Mouse (Mus musculus): ENCODE data around the gene Polr1e. TPM values are rescaled to one million over a fixed set of nuclear protein-coding genes. Genes with fewer than 3 reads are reported as not detected.
"Not testable (repeated sequence)": the region's sequence is repeated elsewhere in the genome, so short reads cannot be mapped to it uniquely, and the experiment has no call there.

Polr1e gene
- total RNA-seq, 2 experiments from 2014 or later, result 9.5 to 11.5 TPM

DNA sequence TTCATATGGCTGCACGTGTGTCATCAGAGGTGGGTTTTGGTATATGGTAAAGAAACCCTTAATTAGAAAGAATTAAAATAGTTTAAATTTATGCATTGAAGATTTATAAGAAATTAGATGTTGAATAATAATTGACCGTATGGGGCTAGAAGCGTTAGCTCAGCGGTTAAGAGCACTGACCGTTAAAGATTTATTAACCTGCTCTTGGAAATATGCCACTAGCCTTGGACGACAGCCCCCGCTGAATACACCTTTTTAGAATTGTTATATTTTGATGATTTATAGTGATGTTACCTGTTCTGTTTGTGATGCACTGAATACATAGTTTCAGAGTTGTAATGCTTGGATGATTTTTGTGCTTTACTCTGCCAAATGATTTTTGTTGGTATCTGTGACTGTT lies 21.2 kb downstream of the Polr1e start:
- DNase-seq (ENCODE audit: low spot score in 2 of 2); intact Hi-C loops (cut with DNase I): not testable (repeated sequence)

DNA sequence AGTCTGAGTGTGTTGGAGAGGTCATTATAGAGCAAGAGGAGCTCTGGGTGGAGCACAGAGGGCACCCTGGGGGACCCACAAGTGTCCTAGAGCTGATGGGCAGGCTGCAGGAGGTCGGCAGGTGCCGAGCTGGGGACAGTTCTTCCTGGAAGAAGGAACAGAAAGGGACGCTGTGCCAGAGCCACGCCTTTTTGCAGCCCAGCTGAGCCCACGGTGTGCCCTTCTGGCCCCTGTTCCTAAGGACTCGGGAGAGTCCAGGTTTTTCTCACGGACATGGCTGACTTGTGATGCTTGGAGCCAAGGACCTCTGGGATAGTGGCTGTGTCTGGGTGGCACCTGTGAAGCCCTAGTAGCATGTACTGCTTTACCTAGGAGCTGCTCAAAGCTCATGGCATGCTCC lies 22.4 kb downstream of the Polr1e start:
- intact Hi-C loops (cut with DNase I), result no loop called here
- DNase-seq (ENCODE audit: low spot score in 2 of 2), result no peak

DNA sequence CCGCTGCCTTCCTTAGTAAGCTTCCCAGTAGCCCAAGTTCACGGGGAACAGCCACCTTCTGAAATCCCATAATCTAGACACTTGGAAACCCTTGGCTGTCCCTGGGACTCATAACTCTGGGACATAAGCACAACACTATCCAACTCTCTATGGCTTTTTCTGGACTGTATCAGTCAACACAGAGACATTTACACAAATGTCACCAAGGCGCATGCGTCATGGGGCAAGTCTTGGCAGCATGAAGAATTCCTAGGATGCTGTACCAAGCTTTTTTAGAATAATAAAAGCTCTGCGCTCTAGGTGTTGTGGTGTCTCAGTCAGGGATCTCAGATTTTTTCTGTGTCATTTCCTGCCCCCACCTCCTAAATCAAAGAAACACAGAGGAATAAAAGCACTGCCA lies 28.3 kb downstream of the Polr1e start:
- DNase-seq (ENCODE audit: low spot score in 2 of 2), result no peak
- intact Hi-C loops (cut with DNase I), result no loop called here

DNA sequence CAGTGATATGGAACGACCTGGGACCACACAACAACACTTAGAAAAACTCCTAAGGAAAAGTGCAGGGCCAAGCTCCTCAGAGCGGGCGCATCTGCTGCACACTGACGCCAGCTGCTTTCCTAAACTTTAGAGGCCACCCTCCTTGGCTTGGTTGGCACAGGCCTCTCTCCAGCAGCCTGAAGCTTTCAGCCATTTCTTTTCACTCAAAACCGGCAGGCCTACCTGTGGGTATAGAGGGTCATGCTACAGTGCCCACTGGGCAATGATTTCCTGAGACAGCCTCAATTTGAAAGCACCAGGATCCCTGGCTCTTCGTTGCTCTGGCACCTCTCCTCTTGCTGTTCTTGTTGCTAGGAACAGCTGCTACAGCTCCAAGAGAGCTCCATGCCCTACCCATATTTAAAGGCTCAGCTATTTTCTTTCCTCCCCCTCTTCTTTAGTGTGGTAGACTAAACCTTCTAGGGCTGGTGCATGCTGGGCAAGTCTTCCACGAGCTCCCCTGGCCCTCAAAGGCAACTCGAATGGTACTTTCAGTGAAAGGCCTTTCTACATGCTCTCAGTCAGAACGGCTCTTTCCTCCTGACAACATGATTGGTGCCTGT lies 29.0 kb downstream of the Polr1e start:
- peak in 1 of 2 experiments; percentile 37 for DNase-seq (ENCODE audit: low spot score in 2 of 2)
- intact Hi-C loops (cut with DNase I), result no loop called here

DNA sequence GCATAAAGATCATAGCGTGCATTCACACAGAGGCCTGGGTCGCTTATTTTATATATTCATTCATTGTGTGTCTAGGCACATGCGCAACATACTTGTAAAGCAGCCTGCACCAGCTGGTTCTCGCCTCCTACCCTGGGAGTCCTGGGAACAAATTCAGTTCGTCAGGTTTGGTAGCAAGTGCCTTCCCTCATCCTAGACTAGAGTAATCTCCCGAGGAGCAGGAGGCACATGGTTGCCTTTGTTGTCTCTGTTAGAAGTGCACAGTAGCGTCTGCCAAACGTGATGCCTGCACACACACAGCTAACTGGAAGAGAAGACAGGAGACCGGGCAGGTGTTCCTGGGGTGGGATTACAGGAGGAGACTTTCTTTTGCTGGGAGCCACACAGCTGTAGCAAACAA lies 29.6 kb downstream of the Polr1e start:
- peak; percentile 43 to 79 for DNase-seq (ENCODE audit: low spot score in 2 of 2)
- intact Hi-C loops (cut with DNase I), result no loop called here

DNA sequence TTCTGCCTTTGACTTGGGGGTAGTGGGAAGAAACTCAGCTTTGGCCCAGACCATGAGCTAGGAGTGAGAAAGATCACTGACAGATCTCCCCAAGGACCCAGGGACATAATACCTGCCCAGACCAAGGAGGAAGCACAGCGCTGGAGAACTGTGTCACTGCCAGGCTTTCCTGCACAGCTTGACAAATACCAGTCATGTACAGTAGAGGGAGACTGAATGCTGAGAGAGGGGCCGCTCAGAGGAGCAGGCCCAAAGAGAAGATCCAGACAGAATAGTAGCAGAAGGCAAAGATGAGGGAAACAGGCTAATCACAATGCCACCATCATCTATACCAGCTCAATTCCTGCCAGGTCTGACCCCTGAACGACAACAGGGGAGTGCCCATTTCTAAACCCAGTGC lies 36.5 kb downstream of the Polr1e start:
- DNase-seq (ENCODE audit: low spot score in 2 of 2), result peak; percentile 16 to 20
- intact Hi-C loops (cut with DNase I), result no loop called here

DNA sequence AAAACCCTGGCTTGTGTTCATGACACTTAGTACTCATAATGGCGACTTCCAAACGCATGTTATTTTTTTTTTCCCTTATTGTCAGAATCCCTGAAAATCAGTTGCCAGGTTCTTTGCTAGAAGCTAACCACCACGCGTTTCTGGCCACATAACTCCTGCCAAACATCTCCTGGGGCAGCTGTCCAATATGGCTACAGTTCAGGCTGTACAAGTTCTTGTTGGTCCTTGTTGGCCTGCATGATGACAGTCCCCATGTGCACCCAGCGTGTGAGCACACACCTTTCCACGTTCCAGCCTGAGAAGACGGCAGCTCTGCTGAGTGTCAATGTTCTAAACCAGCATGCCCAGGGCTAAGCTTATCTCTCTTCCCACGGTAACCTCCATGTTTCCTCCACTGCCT lies 37.1 kb downstream of the Polr1e start:
- intact Hi-C loops (cut with DNase I), result no loop called here

DNA sequence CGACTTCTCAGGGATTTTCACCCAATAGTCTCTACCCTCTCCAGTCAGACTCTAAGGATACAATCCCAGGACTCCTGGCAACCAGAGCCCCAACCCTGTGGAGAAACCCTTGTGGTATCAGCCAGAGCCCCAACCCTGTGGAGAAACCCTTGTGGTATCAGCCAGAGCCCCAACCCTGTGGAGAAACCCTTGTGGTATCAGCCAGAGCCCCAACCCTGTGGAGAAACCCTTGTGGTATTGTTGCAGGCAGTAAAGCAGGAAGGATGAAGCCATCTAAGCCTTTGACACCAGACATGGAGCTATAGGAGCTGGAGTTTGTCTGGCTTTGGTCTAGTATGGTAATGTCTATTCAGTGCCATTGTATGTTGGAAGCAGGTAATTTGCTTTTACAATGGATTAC lies 45.5 kb downstream of the Polr1e start:
- intact Hi-C loops (cut with DNase I); DNase-seq (ENCODE audit: low spot score in 2 of 2): not testable (repeated sequence)

More for the DNA sequence above, 37.1 kb downstream of the Polr1e start:
- peak in 1 of 2 experiments; percentile 19 for DNase-seq (ENCODE audit: low spot score in 2 of 2)

DNA sequence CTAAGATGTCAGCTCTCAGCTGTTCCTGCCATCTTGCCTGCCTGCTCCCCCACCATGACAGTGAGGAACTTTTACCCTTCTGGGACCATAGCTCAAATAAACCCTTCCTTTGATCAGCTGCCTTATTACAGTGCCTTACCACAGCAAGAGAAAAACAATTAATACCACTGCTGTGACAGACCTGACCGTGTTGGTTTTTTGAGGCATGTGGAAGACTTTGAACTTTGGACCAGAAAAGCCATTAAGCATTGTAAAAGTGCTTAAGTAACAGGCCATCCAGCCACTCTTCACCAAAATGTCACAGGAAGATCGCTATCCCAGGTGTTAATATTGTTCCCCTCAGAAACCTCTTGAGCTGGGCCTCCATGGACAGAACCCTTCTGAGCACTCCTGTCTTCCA lies 46.2 kb downstream of the Polr1e start:
- DNase-seq (ENCODE audit: low spot score in 2 of 2), result no peak
- intact Hi-C loops (cut with DNase I), result no loop called here

DNA sequence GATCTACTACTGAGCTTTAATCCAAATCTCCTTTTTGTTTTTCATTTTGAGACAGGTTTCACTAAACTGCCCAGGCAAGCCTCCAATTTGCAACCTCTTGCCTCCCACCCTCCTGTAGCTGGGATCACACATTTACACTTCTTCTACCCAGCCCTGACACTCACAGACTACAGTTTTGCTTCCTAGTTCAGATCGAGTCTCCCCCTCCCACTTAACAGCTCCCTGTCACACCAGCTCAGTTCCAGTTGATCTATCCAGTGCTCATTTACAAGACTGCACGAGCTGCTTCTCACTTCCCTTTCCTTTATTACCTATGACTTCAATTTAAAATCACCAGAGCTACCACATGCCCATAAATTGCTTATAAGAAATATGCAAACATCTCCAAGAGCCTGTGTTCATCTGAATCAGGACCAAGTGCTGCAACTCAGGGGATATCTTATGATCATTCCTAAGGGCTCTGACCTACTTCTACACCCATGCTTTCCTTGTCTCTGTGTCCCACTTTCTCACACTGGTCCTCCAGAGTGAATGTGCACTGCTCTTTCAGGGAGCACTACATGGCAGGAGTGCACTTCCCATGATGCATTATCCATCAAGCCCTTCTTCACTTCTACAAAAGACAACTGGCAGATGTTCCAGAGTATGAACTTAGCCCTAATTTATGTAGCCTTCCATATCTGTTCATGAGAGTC lies 47.8 kb downstream of the Polr1e start:
- intact Hi-C loops (cut with DNase I), result no loop called here
- DNase-seq (ENCODE audit: low spot score in 2 of 2), result peak in 1 of 2 experiments; percentile 59

DNA sequence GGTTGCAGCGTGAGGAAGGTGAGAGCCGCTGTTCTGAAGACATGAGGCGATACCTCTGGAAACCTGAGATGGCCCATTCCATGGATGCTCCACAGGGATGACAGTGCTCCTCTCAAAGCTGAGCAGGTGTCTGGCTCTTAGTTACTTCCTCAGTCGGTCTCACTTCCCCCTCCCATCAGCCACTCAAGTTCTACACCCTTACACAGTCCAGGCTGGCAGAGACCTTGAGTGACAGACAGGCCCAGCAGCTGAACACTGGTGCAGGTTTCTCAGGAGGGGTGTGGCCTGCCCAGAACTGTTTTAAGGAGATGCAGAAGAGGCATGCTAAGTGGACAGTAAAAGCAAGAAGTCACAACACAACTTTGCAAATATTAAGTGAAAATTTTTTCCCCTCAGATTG lies 49.4 kb downstream of the Polr1e start:
- intact Hi-C loops (cut with DNase I), result no loop called here

DNA sequence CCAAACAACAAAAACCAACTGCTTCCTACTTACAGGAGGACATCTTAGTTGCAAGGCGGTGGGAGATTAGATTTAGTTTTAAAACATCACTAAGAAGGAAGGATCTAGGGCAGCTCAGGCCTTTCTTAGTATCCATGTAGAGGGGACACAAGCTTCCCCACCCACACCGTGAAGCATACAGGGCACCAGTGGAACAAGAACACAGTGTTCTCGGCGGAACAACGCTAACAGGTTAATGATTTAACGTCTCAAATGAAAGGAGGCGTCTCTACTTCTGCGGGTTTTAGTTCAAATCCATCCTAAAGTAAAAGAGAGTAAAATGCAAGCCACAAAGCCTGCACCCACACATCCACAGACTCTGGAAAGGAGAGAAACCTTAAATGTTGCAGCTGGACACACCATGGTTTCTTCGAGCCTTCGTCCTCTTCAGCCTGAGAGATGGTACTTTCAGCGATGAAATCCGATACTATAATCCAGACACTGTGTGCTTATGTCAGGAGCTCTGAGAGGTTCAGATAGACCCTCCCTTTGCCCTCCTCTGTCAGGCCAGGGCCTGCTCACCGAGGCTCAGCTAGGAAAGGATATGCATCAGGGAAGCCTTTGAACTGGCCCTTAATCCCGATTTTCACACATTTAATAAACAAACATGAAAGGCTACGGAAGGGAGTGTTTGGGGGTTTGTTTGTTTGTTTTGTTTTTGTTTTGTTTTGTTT lies 54.0 kb downstream of the Polr1e start:
- no peak for DNase-seq (ENCODE audit: low spot score in 2 of 2)
- intact Hi-C loops (cut with DNase I), result no loop called here

More for the DNA sequence above, 49.4 kb downstream of the Polr1e start:
- no peak for DNase-seq (ENCODE audit: low spot score in 2 of 2)

DNA sequence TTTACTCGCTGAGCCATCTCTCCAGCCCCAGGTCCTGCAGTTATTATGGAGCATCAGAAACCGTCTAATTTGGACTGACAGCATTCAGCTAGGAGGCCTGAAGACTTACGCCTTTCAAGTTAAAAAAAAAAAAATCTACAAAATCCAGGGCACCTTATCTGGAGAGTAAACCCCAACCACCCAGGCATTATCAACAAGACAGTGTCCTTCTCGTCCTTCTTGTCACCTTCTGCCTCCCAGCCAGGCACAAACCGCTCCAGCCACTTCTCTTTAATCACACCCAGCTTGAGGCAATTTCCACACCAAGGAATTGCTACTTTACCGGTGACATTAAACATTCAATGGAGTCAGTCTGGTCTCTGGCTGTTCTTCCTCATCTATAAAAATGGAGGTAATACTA lies 55.2 kb downstream of the Polr1e start:
- intact Hi-C loops (cut with DNase I), result no loop called here
- no peak for DNase-seq (ENCODE audit: low spot score in 2 of 2)

DNA sequence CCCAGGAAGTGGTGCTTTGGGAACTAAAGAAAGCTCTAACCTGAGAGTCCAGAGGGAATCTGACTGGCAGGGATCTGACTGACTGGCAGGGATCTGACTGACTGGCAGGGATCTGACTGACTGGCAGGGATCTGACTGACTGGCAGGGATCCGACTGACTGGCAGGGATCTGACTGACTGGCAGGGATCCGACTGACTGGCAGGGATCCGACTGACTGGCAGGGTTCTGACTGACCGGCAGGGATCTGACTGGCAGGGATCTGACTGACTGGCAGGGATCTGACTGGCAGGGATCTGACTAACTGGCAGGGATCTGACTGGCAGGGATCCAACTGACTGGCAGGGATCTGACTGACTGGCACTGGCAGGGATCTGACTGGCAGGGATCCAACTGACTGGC lies 62.7 kb downstream of the Polr1e start:
- intact Hi-C loops (cut with DNase I); DNase-seq (ENCODE audit: low spot score in 2 of 2): not testable (repeated sequence)

DNA sequence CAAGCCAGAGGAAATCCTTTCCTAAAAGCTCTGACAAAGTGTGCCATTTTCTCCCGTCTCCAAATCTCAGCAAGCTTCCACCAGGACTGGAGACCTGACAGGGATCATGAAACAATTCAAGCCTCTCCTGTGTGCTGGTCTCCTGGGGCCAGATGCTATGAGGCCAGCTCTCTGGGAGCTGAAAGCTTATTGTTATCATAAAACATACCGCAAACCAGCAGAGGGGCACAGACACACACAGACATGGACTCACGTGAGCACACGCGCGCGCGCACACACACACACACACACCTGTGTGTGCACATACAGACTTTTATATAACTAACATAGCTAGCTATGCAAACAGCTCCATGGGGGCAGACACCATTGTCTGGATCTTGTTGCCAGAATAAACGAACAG lies 64.6 kb downstream of the Polr1e start:
- intact Hi-C loops (cut with DNase I), result no loop called here
- peak; percentile 15 to 17 for DNase-seq (ENCODE audit: low spot score in 2 of 2)

DNA sequence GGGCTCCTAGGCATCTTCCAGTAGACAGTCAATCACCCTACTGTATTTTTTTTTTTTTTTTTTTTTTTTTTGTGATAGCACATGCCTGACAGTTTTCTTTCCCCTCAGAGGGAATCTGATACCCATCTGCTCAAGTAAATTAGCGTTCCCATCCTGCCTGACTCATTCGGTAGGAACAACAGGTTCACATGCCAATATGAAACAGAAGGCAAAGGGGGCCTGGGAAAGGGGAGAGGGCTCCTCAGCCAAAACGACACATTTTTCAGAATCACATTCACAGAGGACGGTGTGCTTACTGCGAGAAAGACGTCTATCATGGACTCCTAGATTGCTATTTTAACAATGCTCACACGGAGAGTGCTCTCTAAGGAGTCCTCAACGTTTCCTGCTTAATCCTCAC lies 65.1 kb downstream of the Polr1e start:
- DNase-seq (ENCODE audit: low spot score in 2 of 2), result peak; percentile 20 to 28
- intact Hi-C loops (cut with DNase I), result no loop called here

DNA sequence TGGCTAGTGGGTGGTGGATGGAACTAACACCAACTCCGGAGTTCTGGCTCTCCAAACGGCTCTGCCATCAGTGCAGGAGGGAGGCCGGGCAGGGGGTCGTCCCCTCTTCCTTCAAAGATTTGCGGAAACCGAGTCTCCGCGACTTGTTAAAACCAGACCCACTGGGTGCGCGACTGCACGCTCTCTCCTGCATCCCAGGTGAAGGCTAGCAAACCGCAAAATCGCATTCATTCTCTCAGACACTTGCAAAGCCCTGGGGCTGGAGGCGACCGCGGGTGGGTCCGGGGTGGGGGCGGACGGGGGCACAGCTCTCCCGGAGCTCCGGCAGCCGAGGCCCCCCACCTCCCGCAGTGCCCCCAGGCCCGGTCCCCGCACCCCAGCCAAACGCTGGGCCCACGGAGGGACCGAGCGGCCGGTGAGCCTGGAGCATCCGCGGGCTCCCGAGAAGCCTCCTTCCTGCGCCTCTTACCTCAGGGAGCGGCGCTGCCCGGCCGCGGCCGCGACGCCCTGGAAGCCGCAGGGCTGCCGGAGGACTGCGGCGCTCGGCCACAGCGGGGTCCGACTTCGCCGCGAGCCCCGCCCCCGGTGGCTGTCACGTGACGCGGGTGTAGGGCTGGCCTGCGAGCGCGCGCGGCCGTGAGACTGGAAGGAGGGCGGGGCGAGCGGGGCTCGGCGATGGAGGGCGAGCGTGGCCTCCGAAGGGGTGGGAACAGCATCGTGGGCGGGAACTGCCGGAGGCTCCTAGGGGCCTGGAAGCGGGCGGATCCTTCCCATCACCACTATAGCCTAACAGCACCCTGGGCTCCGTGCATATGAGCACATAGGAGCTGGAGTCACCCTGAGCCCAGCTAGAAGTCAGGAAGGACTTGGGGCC lies 65.9 kb downstream of the Polr1e start, which contains the start of gene Fbxo10:
Fbxo10 (minus strand) TSS at position 584 of the 874 bp plus-strand sequence.
- intact Hi-C loops (cut with DNase I), result no loop called here
- DNase-seq (ENCODE audit: low spot score in 2 of 2), result peak; percentile 91 to 93

DNA sequence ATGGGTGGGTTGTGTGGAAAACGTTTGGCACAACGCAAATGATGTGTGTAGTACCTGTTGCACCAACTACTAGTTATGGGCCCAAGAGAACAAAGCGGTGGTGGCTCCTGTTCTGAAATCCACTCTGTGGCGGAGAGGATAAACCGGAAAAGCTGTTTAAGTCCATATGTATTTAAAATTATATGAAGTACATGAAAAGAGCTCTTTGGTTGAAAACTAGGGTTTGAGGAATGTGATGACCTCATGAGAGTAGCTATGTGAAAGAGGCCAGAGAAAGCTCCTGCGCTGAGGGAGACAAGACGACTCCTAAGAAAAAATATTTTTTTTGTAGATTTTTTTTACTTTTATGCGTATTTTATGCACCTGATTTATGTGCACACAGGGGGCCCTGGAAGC lies 66.5 kb downstream of the Polr1e start:
- intact Hi-C loops (cut with DNase I), result no loop called here
- DNase-seq (ENCODE audit: low spot score in 2 of 2), result peak in 1 of 2 experiments; percentile 7
